ENCODE assay signal across 12 mouse cellular contexts in genomic region chr2:20697719-20698118, GRCm38 (mm10).
"Had no signal": no experiment of that assay in that cellular context is flagged by ENCODE, and none has a peak within 500 bp of the region (broad histone marks: within the 10 kb centered on the region; RNA-seq: fewer than 3 reads in every experiment).

No protein-coding gene starts in this region.

- ATAC-seq: liver, postnatal 0 days; lung, postnatal 0 days; midbrain, embryonic 15.5 days had no signal

- DNase-seq: kidney, adult 11 months; kidney, adult 8-10 months; kidney, postnatal 10 days; kidney, postnatal 36 days; left cerebral cortex, postnatal 4 days; liver, postnatal 0 days; lung, embryonic 14.5 days; spleen, adult 18-20 months; thymus, adult 18-20 months; thymus, postnatal 4 days had no signal
